Mouse (Mus musculus) hindbrain, embryonic 12.5 days (tissue): ENCODE results near the gene Otogl. TPM values are rescaled to one million over a fixed set of nuclear protein-coding genes. Genes with fewer than 3 reads are reported as not detected.

ENCODE experiments used
- polyA plus RNA-seq: library from polyadenylated mRNA; unstranded; fragments of >200 nt; fragmentation: Nextera tagmentation; extraction: Ambion mirVana; gene quantifications from 2 replicates; pipeline ENCODE4 v1.2.1, GENCODE M21; 2016

Gene Otogl
- polyA plus RNA-seq, 1 experiment from 2014 or later, result 0.63 TPM

Other genes starting within 250 kb of the Otogl start
- gene Ptprq, start 192.1 kb downstream of the Otogl start, polyA plus RNA-seq, result 0.09 and 0.14 TPM in 2 replicates